Mouse (Mus musculus): ENCODE data around the gene Rhot2. TPM values are rescaled to one million over a fixed set of nuclear protein-coding genes. Genes with fewer than 3 reads are reported as not detected.

The Rhot2 gene
- polyA plus RNA-seq, 1 experiment from 2014 or later: 11.0 TPM

DNA sequence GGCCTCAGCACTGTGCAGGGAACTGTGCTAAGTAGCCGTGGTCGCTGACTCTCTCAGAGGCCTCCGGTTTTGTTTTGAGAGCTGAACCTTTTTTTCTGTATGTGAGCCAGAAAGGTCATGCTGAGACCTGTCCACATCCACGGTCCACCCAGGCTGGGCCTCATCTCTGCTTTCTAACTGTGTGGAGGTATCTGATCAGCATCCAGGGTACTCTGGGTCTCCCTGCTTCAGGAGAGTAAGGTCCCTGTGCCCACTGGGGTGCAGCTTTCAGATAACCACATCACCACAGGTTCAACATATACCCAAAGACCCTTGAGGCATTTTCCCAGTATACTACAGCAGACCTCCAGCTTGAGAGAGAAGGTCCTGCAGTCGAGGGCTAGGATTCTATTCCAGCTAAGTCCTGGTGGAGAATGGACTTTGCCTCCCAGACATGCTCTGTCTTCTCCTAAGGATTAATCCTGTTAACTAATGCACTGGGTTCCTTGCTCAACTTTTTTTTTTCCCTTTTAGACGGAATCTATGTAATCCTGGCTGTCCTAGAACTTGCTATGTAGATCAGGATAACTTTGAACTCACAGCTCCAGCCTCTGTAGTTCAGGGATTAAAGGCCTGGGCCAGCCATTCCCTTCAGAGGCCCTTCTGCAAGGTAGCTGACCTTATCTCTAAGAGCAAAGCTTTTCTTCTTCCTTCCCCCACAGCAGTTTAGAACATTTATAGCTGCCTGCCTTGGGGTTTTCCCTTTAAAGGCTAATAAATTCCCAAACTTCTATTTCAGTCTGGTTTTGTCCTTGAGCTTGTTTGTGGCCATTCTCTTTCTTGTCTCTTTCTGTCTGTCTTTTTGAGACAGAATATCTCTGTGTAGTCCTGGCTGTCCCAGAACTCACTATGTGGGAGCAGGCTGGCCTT, 17.3 kb upstream of the Rhot2 start:
- TF ChIP-seq CTCF (IDR thresholded peaks at IDR 0.05; ENCODE audit: low read depth): no peak
- Histone ChIP-seq H3K9me3 (ENCODE audit: low read depth, low read length) (no peaks in the 10 kb centered on the region), H3K9ac (peak overlapping the region; percentile 81), H3K4me1 (ENCODE audit: insufficient read depth) (0 out of 2 replicates have a peak, but pooled peaks cover 5% of the 10 kb centered on the region), H3K27me3 (ENCODE audit: insufficient read depth, low read length) (no peaks in the 10 kb centered on the region), H3K36me3 (ENCODE audit: insufficient read depth) (no peaks in the 10 kb centered on the region; the same call in 1 of the 2 replicates), H3K4me2 (peak overlapping the region; percentile 93), H3K4me3 (ENCODE audit: low read depth, low read length) (peak overlapping the region; percentile 67), H3K27ac (ENCODE audit: low read depth) (peak overlapping the region; percentile 71)
- 14% methylated on average over 6 of the region's 6 CpGs for WGBS
- no peak for DNase-seq
- peak; percentile 32; the same call in 1 of the 2 replicates for ATAC-seq (ENCODE audit: insufficient read depth)

DNA sequence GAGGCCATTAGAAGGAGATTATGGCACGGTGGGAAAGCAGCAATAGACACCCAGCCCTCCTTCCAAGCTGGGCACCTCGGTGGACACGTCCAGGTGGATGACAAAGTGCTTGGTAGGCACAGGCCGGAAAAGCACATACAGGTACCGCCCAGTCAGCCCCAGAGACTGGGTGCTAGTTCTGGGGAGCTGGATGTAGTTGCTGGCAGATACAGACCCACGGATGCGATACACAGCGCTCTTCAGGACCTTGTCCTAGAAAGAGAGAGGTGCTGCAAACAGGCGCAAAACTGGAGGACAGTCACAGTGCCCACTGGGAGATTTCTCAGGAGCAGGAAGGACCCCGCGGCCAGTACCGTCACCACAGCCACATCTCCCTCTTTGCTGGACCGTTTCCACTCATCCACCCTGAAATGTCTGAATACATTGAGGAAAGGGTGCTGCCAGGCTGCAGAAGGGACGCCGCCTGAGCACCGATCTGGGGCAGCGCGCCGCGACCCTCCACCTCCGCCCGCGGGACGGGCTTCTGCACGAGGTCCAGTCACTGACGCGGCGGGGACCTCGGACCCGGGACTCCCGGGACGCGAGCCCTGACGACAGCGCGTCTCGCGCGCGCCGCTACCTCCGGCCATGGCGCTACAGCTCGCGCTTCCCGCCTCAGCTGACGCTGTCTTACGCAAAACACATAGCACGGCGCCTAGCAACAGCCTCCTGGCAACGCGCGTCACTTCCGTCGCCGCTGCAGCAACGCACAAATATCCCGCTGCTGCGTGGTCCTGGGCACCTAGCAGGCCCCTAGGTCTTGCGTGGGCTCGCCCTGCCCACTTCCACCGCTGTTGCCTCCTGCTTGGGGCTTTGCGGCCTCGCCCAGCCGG, 16.4 kb upstream of the Rhot2 start, which contains the start of gene Wdr90:
TSS of gene Wdr90 (minus strand) at position 670 of the 872 bp plus-strand sequence.
- Histone ChIP-seq H3K27ac (ENCODE audit: low read depth) (peak within 1 kb of the TSS; percentile 71), H3K4me2 (peak within 1 kb of the TSS; percentile 93), H3K9ac (peak within 1 kb of the TSS; percentile 81), H3K4me1 (ENCODE audit: insufficient read depth) (0 out of 2 replicates have a peak, but pooled peaks cover 5% of the 10 kb centered on the region), H3K4me3 (ENCODE audit: low read depth, low read length) (peak within 1 kb of the TSS; percentile 67), H3K9me3 (ENCODE audit: low read depth, low read length) (no peaks in the 10 kb centered on the region), H3K27me3 (ENCODE audit: insufficient read depth, low read length) (no peaks in the 10 kb centered on the region), H3K36me3 (ENCODE audit: insufficient read depth) (no peaks in the 10 kb centered on the region; the same call in 1 of the 2 replicates)
- peak; percentile 97 for DNase-seq
- peak; percentile 95 for ATAC-seq (ENCODE audit: insufficient read depth)
- no peak; the same call in 1 of the 2 replicates for TF ChIP-seq CTCF (IDR thresholded peaks at IDR 0.05; ENCODE audit: low read depth)
- WGBS: 4% methylated on average over 65 of the region's 65 CpGs

DNA sequence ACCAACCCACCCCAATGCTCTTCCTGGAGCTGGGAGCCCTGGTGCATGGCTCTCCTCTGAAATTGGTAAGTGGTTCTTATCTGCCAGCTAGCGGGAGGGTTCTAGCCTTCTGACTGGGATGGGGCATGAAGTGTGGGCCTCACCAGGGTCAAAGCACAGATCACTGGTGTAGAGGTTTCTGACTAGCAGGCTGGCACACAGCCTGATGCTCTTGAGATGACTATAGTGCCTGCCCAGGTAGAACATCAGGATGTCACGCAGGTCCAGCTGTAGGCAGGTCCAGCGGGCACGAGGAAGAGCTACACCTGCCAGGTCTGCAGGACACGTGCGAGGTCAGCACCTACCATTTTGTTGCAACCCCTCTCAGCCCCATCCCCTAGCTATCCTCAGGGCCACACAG, 15.6 kb upstream of the Rhot2 start:
- DNase-seq (no peak), ATAC-seq (ENCODE audit: insufficient read depth) (0 out of 2 replicates have a peak, but pooled peaks have one; percentile 1)
- Histone ChIP-seq H3K4me3 (ENCODE audit: low read depth, low read length) (peak overlapping the region; percentile 67), H3K27ac (ENCODE audit: low read depth) (no peak overlapping the region), H3K4me2 (peak overlapping the region; percentile 93), H3K4me1 (ENCODE audit: insufficient read depth) (0 out of 2 replicates have a peak, but pooled peaks cover 5% of the 10 kb centered on the region), H3K36me3 (ENCODE audit: insufficient read depth) (peaks cover 2% of the 10 kb centered on the region; the same call in 1 of the 2 replicates), H3K27me3 (ENCODE audit: insufficient read depth, low read length) (no peaks in the 10 kb centered on the region), H3K9ac (peak overlapping the region; percentile 81; the same call in 1 of the 2 replicates), H3K9me3 (ENCODE audit: low read depth, low read length) (no peaks in the 10 kb centered on the region)
- TF ChIP-seq CTCF (IDR thresholded peaks at IDR 0.05; ENCODE audit: low read depth): no peak
- 88% methylated on average over 6 of the region's 6 CpGs for WGBS

DNA sequence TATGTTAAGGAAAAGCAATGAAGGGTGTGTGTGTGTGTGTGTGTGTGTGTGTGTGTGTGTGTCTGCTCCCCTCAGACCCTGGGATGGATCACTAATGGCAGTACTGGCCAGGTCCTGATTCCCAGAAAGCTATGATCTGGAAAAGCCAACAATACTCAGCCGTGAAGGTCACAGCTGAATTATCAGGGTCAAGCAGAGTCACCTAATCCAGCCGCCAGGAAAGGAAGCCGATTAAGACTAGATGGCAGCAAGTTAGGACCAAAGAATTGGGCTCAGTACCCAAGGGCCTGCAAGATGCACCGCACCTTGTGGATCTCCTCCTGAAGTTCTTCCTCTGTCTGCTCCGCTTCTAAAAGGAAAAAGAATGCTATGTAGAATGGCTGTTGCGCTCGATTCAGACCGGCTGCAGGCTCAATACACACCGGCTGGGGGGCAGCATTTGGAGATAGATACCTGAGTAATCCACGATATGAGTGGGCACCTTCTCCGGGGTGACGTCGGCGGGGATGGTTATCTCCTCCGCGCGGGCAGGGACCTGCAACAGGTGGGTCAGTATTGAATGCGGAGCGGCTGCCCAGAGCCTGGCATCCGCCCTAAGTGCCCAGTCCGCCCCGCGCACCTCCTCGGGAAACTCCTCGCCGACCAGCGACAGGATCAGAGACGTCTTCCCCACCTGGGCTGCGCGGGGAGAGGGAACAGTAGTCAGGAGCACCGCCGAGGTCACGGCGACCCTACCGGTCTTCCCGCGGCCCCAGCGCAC, 835 bp downstream of the Rhot2 start:
- ATAC-seq (ENCODE audit: insufficient read depth) (peak; percentile 8; the same call in 1 of the 2 replicates), DNase-seq (no peak)
- Histone ChIP-seq H3K4me2 (peak overlapping the region; percentile 91), H3K36me3 (ENCODE audit: insufficient read depth) (peaks cover 55% of the 10 kb centered on the region), H3K9me3 (ENCODE audit: low read depth, low read length) (no peaks in the 10 kb centered on the region), H3K9ac (peak overlapping the region; percentile 82), H3K27me3 (ENCODE audit: insufficient read depth, low read length) (no peaks in the 10 kb centered on the region), H3K27ac (ENCODE audit: low read depth) (peak overlapping the region; percentile 72), H3K4me3 (ENCODE audit: low read depth, low read length) (peak overlapping the region; percentile 85), H3K4me1 (ENCODE audit: insufficient read depth) (peaks cover 9% of the 10 kb centered on the region)
- WGBS: 3% methylated on average over 38 of the region's 38 CpGs
- no peak for TF ChIP-seq CTCF (IDR thresholded peaks at IDR 0.05; ENCODE audit: low read depth)

DNA sequence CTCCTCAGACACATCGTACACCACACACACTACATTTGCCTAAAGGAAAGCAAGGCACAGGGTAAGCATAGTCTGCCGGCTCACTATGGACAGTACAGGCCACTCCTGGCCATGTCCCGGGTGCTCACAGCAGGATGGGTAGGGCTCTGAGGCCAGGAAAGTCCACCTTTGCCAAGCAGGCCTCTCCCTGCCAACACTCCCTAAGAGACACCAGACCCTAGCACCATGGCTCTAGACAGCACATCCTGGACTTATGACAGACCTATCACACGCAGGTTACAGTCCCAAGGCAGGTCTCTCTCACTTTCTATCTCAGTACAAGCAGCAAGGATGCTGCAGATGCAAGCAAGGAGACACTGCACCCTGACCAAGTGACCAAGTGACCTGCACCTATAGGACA, 1.5 kb downstream of the Rhot2 start:
- 86% methylated on average over 4 of the region's 4 CpGs for WGBS
- Histone ChIP-seq H3K36me3 (ENCODE audit: insufficient read depth) (peaks cover 54% of the 10 kb centered on the region), H3K4me1 (ENCODE audit: insufficient read depth) (peaks cover 9% of the 10 kb centered on the region), H3K4me3 (ENCODE audit: low read depth, low read length) (peak overlapping the region; percentile 85), H3K4me2 (peak overlapping the region; percentile 91), H3K27me3 (ENCODE audit: insufficient read depth, low read length) (no peaks in the 10 kb centered on the region), H3K27ac (ENCODE audit: low read depth) (no peak overlapping the region), H3K9me3 (ENCODE audit: low read depth, low read length) (no peaks in the 10 kb centered on the region), H3K9ac (peak overlapping the region; percentile 82)
- DNase-seq (no peak), ATAC-seq (ENCODE audit: insufficient read depth) (no peak)
- TF ChIP-seq CTCF (IDR thresholded peaks at IDR 0.05; ENCODE audit: low read depth): no peak

DNA sequence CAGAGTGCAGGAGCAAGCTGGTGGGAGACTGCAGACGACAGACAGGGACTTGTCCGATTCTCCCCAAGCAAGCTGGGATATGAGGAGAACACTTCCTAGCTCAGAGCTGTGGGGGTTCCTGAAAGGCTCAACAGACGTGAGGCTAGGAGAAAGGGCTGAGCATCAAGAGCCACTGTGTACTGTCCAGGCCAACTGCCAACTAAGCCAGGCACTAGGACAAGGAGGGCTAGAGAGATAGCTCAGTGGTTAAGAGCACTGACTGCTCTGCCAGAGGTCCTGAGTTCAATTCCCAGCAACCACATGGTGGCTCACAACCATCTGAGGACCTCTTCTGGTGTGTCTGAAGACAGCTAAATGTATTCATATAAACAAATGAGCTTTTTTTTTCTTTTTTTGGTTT, 2.1 kb downstream of the Rhot2 start:
- no peak for TF ChIP-seq CTCF (IDR thresholded peaks at IDR 0.05; ENCODE audit: low read depth)
- peaks cover 9% of the 10 kb centered on the region for H3K4me1 ChIP-seq (ENCODE audit: insufficient read depth)
- no peak overlapping the region for H3K27ac ChIP-seq (ENCODE audit: low read depth)
- no peak overlapping the region for H3K4me2 ChIP-seq
- DNase-seq: no peak
- H3K27me3 ChIP-seq (ENCODE audit: insufficient read depth, low read length): no peaks in the 10 kb centered on the region
- ATAC-seq (ENCODE audit: insufficient read depth): no peak
- WGBS: 75% methylated on average over 3 of the region's 3 CpGs
- no peak overlapping the region for H3K9ac ChIP-seq
- H3K9me3 ChIP-seq (ENCODE audit: low read depth, low read length): no peaks in the 10 kb centered on the region
- H3K4me3 ChIP-seq (ENCODE audit: low read depth, low read length): no peak overlapping the region
- H3K36me3 ChIP-seq (ENCODE audit: insufficient read depth): peaks cover 54% of the 10 kb centered on the region
